In the genomic region with DNA sequence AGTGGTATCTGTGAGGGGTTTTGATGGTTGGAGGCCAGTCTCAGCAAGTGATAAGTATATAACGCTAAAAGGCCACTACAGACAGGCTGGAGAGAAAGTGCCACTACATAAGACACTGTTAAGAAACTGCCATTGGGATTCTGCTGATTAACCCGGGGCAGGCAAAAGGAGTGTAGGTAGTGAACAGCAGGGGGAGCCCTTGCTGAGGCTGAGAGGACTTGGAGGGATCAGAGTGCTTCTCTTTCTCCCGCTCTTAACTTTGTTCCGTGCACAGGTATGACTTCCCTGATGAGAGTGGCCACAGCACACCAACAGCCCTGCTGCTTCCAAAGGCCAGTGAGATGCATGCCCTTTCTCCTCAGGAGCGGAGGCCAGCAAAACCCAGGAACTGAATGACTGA, we compare ENCODE assay signal across 9 mouse cellular contexts. TPM values are rescaled to one million over a fixed set of nuclear protein-coding genes. Genes with fewer than 3 reads are reported as not detected.
DNase-seq lines count a peak whose midpoint lies in the region; ATAC-seq and TF ChIP-seq lines count a peak whose summit lies in the region.
"Had no signal": no experiment of that assay in that cellular context is flagged by ENCODE, and none has a peak within 500 bp of the region (broad histone marks: within the 10 kb centered on the region; RNA-seq: fewer than 3 reads in every experiment).

No protein-coding gene starts in this region.

- no peaks in the 10 kb centered on the region for H3K9me3 ChIP-seq in ES-E14 (ENCODE audit: control insufficient read depth, insufficient read depth, low read depth, low read length)
- no peaks in the 10 kb centered on the region for H3K9me3 ChIP-seq in kidney, postnatal 0 days (replicated peaks; ENCODE audit: low read length)
- H3K9me3 ChIP-seq in liver, embryonic 16.5 days (replicated peaks; ENCODE audit: control insufficient read depth, low read length), result no peaks in the 10 kb centered on the region

- H3K36me3 ChIP-seq in ES-E14 (ENCODE audit: control insufficient read depth, insufficient read depth, low read length, poor library complexity, severe bottlenecking), result peaks cover 14% of the 10 kb centered on the region
- H3K36me3 ChIP-seq in kidney, postnatal 0 days (ENCODE audit: insufficient read depth, low read length), result peaks cover 9% of the 10 kb centered on the region
- H3K36me3 ChIP-seq in liver, embryonic 16.5 days (ENCODE audit: control insufficient read depth, insufficient read depth), result peaks cover 9% of the 10 kb centered on the region

- H3K27ac ChIP-seq in ES-E14 (ENCODE audit: insufficient read depth, low read depth, low read length, poor library complexity, severe bottlenecking), result no peak overlapping the region
- no peak overlapping the region for H3K27ac ChIP-seq in kidney, postnatal 0 days
- H3K27ac ChIP-seq in liver, embryonic 16.5 days (ENCODE audit: low read length), result no peak overlapping the region

- H3K4me2 ChIP-seq in kidney, postnatal 0 days (ENCODE audit: low read length), result no peak overlapping the region
- H3K4me2 ChIP-seq in liver, embryonic 16.5 days (ENCODE audit: low read depth, low read length), result no peak overlapping the region

- H3K4me3 ChIP-seq in ES-E14 (ENCODE audit: insufficient read depth in 1 of 2, low read depth in 1 of 2, low read length in 2 of 2, poor library complexity in 1 of 2, severe bottlenecking in 1 of 2), result no peak overlapping the region
- no peak overlapping the region for H3K4me3 ChIP-seq in kidney, postnatal 0 days (replicated peaks; ENCODE audit: low read depth, low read length)
- H3K4me3 ChIP-seq in liver, embryonic 16.5 days (ENCODE audit: low read depth, low read length), result no peak overlapping the region

- peak; percentile 83 for TF ChIP-seq CTCF in kidney, postnatal 0 days (IDR thresholded peaks at IDR 0.05; ENCODE audit: low read depth)

- peak overlapping the region; percentile 54; the same call in 1 of the 2 replicates for H3K9ac ChIP-seq in ES-E14 (ENCODE audit: insufficient read depth, low read depth, low read length, poor library complexity, severe bottlenecking)
- H3K9ac ChIP-seq in kidney, postnatal 0 days (ENCODE audit: low read depth, low read length), result no peak overlapping the region
- H3K9ac ChIP-seq in liver, embryonic 16.5 days (ENCODE audit: low read depth, low read length), result no peak overlapping the region

- DNase-seq in B cell, adult 2 months, result peak; percentile 64 to 70
- peak; percentile 81 for DNase-seq in ES-E14 (ENCODE audit: low read depth, low spot score)
- DNase-seq in cerebellum, adult 9-11 months, result peak; percentile 51
- DNase-seq in forelimb bud, embryonic 11.5 days (ENCODE audit: low read depth, low spot score), result peak; percentile 80
- peak; percentile 85 for DNase-seq in kidney, postnatal 0 days (ENCODE audit: low spot score)
- DNase-seq in thymus, postnatal 4 days, result peak; percentile 64

- WGBS in kidney, postnatal 0 days, result 26% methylated on average over 5 of the region's 5 CpGs
- 21% methylated on average over 5 of the region's 5 CpGs for WGBS in liver, embryonic 16.5 days (ENCODE audit: insufficient replicate concordance)

- no peaks in the 10 kb centered on the region for H3K27me3 ChIP-seq in kidney, postnatal 0 days (ENCODE audit: insufficient read depth, low read length)
- no peaks in the 10 kb centered on the region for H3K27me3 ChIP-seq in liver, embryonic 16.5 days (ENCODE audit: control insufficient read depth, insufficient read depth, low read depth, low read length)

- ATAC-seq in kidney, postnatal 0 days (replicated peaks; ENCODE audit: low FRiP score, low read depth), result peak; percentile 58; the same call in 1 of the 2 replicates
- peak; percentile 61 for ATAC-seq in liver, embryonic 16.5 days (ENCODE audit: low read depth)
- ATAC-seq in neutrophil, adult 5-6 weeks (ENCODE audit: extremely low read depth, insufficient number of reproducible peaks, low FRiP score, poor library complexity, severe bottlenecking), result peak; percentile 60; the same call in 1 of the 2 replicates

- H3K4me1 ChIP-seq in ES-E14 (ENCODE audit: control insufficient read depth in 2 of 2, insufficient read depth in 2 of 2, low read length in 2 of 2, poor library complexity in 1 of 2), result peaks cover 0 to 6% of the 10 kb centered on the region in 2 experiments; a peak in 1 of 4 replicates
- H3K4me1 ChIP-seq in kidney, postnatal 0 days (replicated peaks; ENCODE audit: insufficient read depth, low read length), result no peaks in the 10 kb centered on the region
- peaks cover 4% of the 10 kb centered on the region for H3K4me1 ChIP-seq in liver, embryonic 16.5 days (ENCODE audit: control insufficient read depth, low read depth, low read length)

- in situ Hi-C loops in ES-E14 (cut with MboI; ENCODE audit: low sequenced_read_pairs in 2 of 2, unreplicated experiment in 2 of 2), result loop anchor here (5.0 kb wide), 2 partner anchors 133 to 143 kb away; no protein-coding TSS in a partner anchor

TF ChIP-seq in ES-E14, 5 proteins besides CTCF, POLR2A, EP300 and RAD21:
- TF ChIP-seq HCFC1 (IDR thresholded peaks at IDR 0.05; ENCODE audit: borderline replicate concordance, insufficient read depth, low read length) (no peak), ZC3H11A (IDR thresholded peaks at IDR 0.05; ENCODE audit: borderline replicate concordance, low read depth, low read length) (peak; percentile 95), MAFK (IDR thresholded peaks at IDR 0.05; ENCODE audit: insufficient read depth, low read depth, low read length) (0 out of 2 replicates have a peak, but pooled peaks have one; percentile 34), CHD2 (IDR thresholded peaks at IDR 0.05; ENCODE audit: low read depth, low read length) (no peak), ZNF384 (IDR thresholded peaks at IDR 0.05; ENCODE audit: low read depth, low read length) (no peak)

RNA-seq across cellular contexts. Expression of a gene that starts 7.8 kb away (rescaled TPM):
- 2,366 and 2,941 TPM in 2 replicates for total RNA-seq in ES-E14 (2012; rRNA removed)
- polyA plus RNA-seq in kidney, postnatal 0 days (2015; fragmentation: Nextera tagmentation; extraction: Ambion mirVana), result 2,374 and 2,839 TPM in 2 replicates
- 749 and 899 TPM in 2 replicates for polyA plus RNA-seq in liver, embryonic 16.5 days (2015; fragmentation: Nextera tagmentation; extraction: Ambion mirVana)
- 362 and 404 TPM in 2 replicates for total RNA-seq in neutrophil, adult 5-6 weeks (2017)

RNA-seq across cellular contexts. Expression of a gene that starts 18.5 kb away (rescaled TPM):
- not detected in 2 replicates for total RNA-seq in ES-E14 (2012; rRNA removed)
- polyA plus RNA-seq in kidney, postnatal 0 days (2015; fragmentation: Nextera tagmentation; extraction: Ambion mirVana), result not detected in 2 replicates
- polyA plus RNA-seq in liver, embryonic 16.5 days (2015; fragmentation: Nextera tagmentation; extraction: Ambion mirVana), result not detected in 2 replicates
- total RNA-seq in neutrophil, adult 5-6 weeks (2017), result not detected in 2 replicates
- total RNA-seq: layer of hippocampus, adult 8-10 months had no signal
